Comparison of ENCODE assay signal across 9 mouse cellular contexts in the genomic region with DNA sequence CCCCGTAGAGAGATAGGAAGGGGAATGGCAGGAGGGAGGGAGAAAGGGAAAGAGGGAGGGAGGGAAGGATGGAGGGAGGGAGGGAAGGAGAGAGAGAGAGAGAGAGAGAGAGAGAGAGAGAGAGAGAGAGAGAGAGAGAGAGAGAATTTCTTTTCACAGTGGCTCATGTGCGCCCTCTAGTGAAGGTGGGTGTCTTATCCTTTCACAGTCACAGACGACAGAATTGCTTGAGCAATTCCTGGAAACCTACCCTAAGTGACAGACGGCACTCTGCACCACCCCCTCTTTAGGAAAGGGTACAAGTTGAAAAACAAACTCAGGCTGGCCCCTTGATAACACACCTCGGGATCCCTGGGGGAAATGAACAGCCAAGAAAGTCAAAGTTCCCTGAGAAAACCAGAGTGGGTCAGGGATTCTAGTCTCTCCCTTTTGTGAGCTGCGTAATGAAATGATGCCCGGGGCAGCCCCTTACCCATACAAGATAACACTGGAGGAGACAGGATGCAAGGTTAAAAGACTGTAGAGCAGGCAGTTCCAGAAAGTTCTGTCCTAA. TPM values are rescaled to one million over a fixed set of nuclear protein-coding genes. Genes with fewer than 3 reads are reported as not detected.
A peak's percentile ranks its signal among the peaks of the same experiment; 100 is the strongest.
DNase-seq lines count a peak whose midpoint lies in the region; ATAC-seq and TF ChIP-seq lines count a peak whose summit lies in the region.
"Had no signal": no experiment of that assay in that cellular context is flagged by ENCODE, and none has a peak within 500 bp of the region (broad histone marks: within the 10 kb centered on the region; RNA-seq: fewer than 3 reads in every experiment).

No protein-coding gene starts in this region.

- no peaks in the 10 kb centered on the region for H3K4me1 ChIP-seq in midbrain, embryonic 11.5 days (ENCODE audit: control insufficient read depth, insufficient read depth, low read length)
- H3K4me1 ChIP-seq in midbrain, embryonic 13.5 days (replicated peaks), result no peaks in the 10 kb centered on the region
- no peaks in the 10 kb centered on the region for H3K4me1 ChIP-seq in olfactory bulb, adult 2 months (ENCODE audit: control insufficient read depth, insufficient read depth, low read length)
- H3K4me1 ChIP-seq: neural tube, embryonic 12.5 days had no signal

- no peak overlapping the region for H3K27ac ChIP-seq in midbrain, embryonic 11.5 days (ENCODE audit: low read depth, low read length)
- no peak overlapping the region for H3K27ac ChIP-seq in midbrain, embryonic 13.5 days
- no peak overlapping the region for H3K27ac ChIP-seq in olfactory bulb, adult 2 months (ENCODE audit: insufficient read depth, low read depth, low read length)
- H3K27ac ChIP-seq: neural tube, embryonic 12.5 days had no signal

- no peak for TF ChIP-seq POLR2A in olfactory bulb, adult 2 months (IDR thresholded peaks at IDR 0.05; ENCODE audit: insufficient read depth, low read depth, low read length)

- 38% methylated on average over 7 of the region's 7 CpGs for WGBS in midbrain, embryonic 11.5 days
- 32% methylated on average over 7 of the region's 7 CpGs for whole genome bisulfite sequencing in midbrain, embryonic 13.5 days
- WGBS in olfactory bulb, adult 2 months, result 24% methylated on average over 7 of the region's 7 CpGs

- H3K4me2 ChIP-seq in midbrain, embryonic 11.5 days, result no peak overlapping the region
- H3K4me2 ChIP-seq in midbrain, embryonic 13.5 days (replicated peaks), result no peak overlapping the region
- H3K4me2 ChIP-seq: neural tube, embryonic 12.5 days had no signal

- peak; percentile 94 for DNase-seq in midbrain, embryonic 11.5 days (ENCODE audit: low spot score, missing footprints)
- peak; percentile 65 to 67 for DNase-seq in adrenal gland, adult 18-20 months (ENCODE audit: low spot score in 2 of 2)
- peak; percentile 79 to 90 for DNase-seq in heart, postnatal 10 days
- DNase-seq in left cerebral cortex, postnatal 4 days, result peak; percentile 77
- DNase-seq in thymus, postnatal 36 days, result peak; percentile 47 to 58

- H3K27me3 ChIP-seq in midbrain, embryonic 11.5 days (ENCODE audit: control insufficient read depth, insufficient read depth, low read length), result no peaks in the 10 kb centered on the region
- no peaks in the 10 kb centered on the region for H3K27me3 ChIP-seq in midbrain, embryonic 13.5 days
- H3K27me3 ChIP-seq: neural tube, embryonic 12.5 days had no signal

- 0 out of 2 replicates have a peak, but pooled peaks have one; percentile 30 for TF ChIP-seq CTCF in olfactory bulb, adult 2 months (IDR thresholded peaks at IDR 0.05; ENCODE audit: insufficient read depth, low read depth, low read length)

- H3K9me3 ChIP-seq in midbrain, embryonic 11.5 days (ENCODE audit: control insufficient read depth, low read length), result no peaks in the 10 kb centered on the region
- no peaks in the 10 kb centered on the region for H3K9me3 ChIP-seq in midbrain, embryonic 13.5 days
- H3K9me3 ChIP-seq: neural tube, embryonic 12.5 days had no signal

- no peak for ATAC-seq in midbrain, embryonic 11.5 days (ENCODE audit: low FRiP score)
- no peak for ATAC-seq in midbrain, embryonic 13.5 days
- peak; percentile 57 for ATAC-seq in common myeloid progenitor, adult 5-6 weeks (replicated peaks; ENCODE audit: low read depth, poor library complexity, severe bottlenecking)

- H3K4me3 ChIP-seq in midbrain, embryonic 11.5 days (ENCODE audit: low read depth, low read length), result no peak overlapping the region
- no peak overlapping the region for H3K4me3 ChIP-seq in midbrain, embryonic 13.5 days (replicated peaks)
- H3K4me3 ChIP-seq in olfactory bulb, adult 2 months (ENCODE audit: insufficient read depth, low read depth, low read length), result no peak overlapping the region
- H3K4me3 ChIP-seq: neural tube, embryonic 12.5 days had no signal

- intact Hi-C loops in heart, postnatal 10 days (cut with DNase I), result loop anchor here (5.0 kb wide), 1 partner anchor 316 kb away; no protein-coding TSS in a partner anchor
- intact Hi-C loops in left cerebral cortex, postnatal 4 days (cut with DNase I), result loop anchor here (5.0 to 10.0 kb wide), 2 partner anchors 164 to 261 kb away; no protein-coding TSS in a partner anchor

- no peaks in the 10 kb centered on the region for H3K36me3 ChIP-seq in midbrain, embryonic 11.5 days (ENCODE audit: control insufficient read depth, insufficient read depth, low read length)
- H3K36me3 ChIP-seq in midbrain, embryonic 13.5 days, result no peaks in the 10 kb centered on the region
- H3K36me3 ChIP-seq: neural tube, embryonic 12.5 days had no signal

- no peak overlapping the region for H3K9ac ChIP-seq in midbrain, embryonic 11.5 days (ENCODE audit: low read length)
- no peak overlapping the region for H3K9ac ChIP-seq in midbrain, embryonic 13.5 days (replicated peaks)
- H3K9ac ChIP-seq: neural tube, embryonic 12.5 days had no signal

RNA-seq across cellular contexts. Expression of a gene that starts 11.1 kb away (rescaled TPM):
- 18.3 and 21.7 TPM in 2 replicates for polyA plus RNA-seq in midbrain, embryonic 11.5 days (2014; fragmentation: Nextera tagmentation; extraction: Ambion mirVana)
- polyA plus RNA-seq in midbrain, embryonic 13.5 days (2015; fragmentation: Nextera tagmentation; extraction: Ambion mirVana), result 31.3 and 34.4 TPM in 2 replicates
- 10 to 100 TPM; 28.9 to 50.3 TPM for total RNA-seq in adrenal gland, adult 18-20 months (2021)
- 11.7 and 20.1 TPM in 2 replicates for total RNA-seq in common myeloid progenitor, adult 5-6 weeks (2017)
- total RNA-seq in heart, postnatal 10 days (2021), result 100 to 1,000 TPM; 397 to 585 TPM
- total RNA-seq in left cerebral cortex, postnatal 4 days (2021), result 100 to 1,000 TPM; 204 to 208 TPM
- polyA plus RNA-seq in olfactory bulb, adult 2 months (2012; ENCODE audit: insufficient read depth, insufficient read length, low replicate concordance, missing spikeins), result 376 and 501 TPM in 2 replicates

RNA-seq across cellular contexts. Expression of a gene that starts 34.7 kb away (rescaled TPM):
- 14.1 and 16.5 TPM in 2 replicates for polyA plus RNA-seq in midbrain, embryonic 11.5 days (2014; fragmentation: Nextera tagmentation; extraction: Ambion mirVana)
- polyA plus RNA-seq in midbrain, embryonic 13.5 days (2015; fragmentation: Nextera tagmentation; extraction: Ambion mirVana), result 14.2 TPM in 2 replicates
- total RNA-seq in adrenal gland, adult 18-20 months (2021), result 10 to 100 TPM; 17.1 to 20.3 TPM
- 17.1 and 22.4 TPM in 2 replicates for total RNA-seq in common myeloid progenitor, adult 5-6 weeks (2017)
- 10 to 100 TPM; 18.3 to 18.5 TPM for total RNA-seq in heart, postnatal 10 days (2021)
- 10 to 100 TPM; 27.9 to 30.4 TPM for total RNA-seq in left cerebral cortex, postnatal 4 days (2021)
- not detected in 2 replicates for polyA plus RNA-seq in olfactory bulb, adult 2 months (2012; ENCODE audit: insufficient read depth, insufficient read length, low replicate concordance, missing spikeins)
